Mouse (Mus musculus) small intestine, adult 2 months (tissue): ENCODE measurements around the gene Klhl26. TPM values are rescaled to one million over a fixed set of nuclear protein-coding genes. Genes with fewer than 3 reads are reported as not detected.

Source experiments
- H3K27ac ChIP-seq: fragments of 200-500 bp; 2 replicates; pipeline ENCODE4 v1.5.1; 2012; ENCODE audit warnings: low read depth, low read length, control low read depth, inconsistent platforms; ENCODE audit not compliant: insufficient read depth
- H3K27me3 ChIP-seq: fragments of 200-500 bp; 2 replicates; pipeline ENCODE4 v1.6.1; 2012; ENCODE audit warnings: mild to moderate bottlenecking, moderate library complexity, low read length, inconsistent platforms; ENCODE audit not compliant: control insufficient read depth, insufficient read depth
- H3K36me3 ChIP-seq: fragments of 200-500 bp; 2 replicates; pipeline ENCODE4 v1.6.1; 2012; ENCODE audit warnings: mild to moderate bottlenecking, low read length, control low read depth, inconsistent platforms; ENCODE audit not compliant: control insufficient read depth, insufficient read depth
- H3K4me1 ChIP-seq: fragments of 200-500 bp; 2 replicates; pipeline ENCODE4 v1.6.1; 2012; ENCODE audit warnings: low read length, inconsistent platforms, mixed read lengths; ENCODE audit not compliant: control insufficient read depth, insufficient read depth, insufficient read length
- H3K4me3 ChIP-seq: fragments of 200-500 bp; 2 replicates; pipeline ENCODE4 v1.5.1; 2012; ENCODE audit warnings: low read depth, mild to moderate bottlenecking, control low read depth, inconsistent platforms, low read length, moderate library complexity
- CTCF ChIP-seq: fragments of 200-500 bp; IDR thresholded peaks from 2 replicates; pipeline ENCODE4 v1.5.1; 2012; ENCODE audit warnings: low read depth, mild to moderate bottlenecking, control low read depth, inconsistent platforms, low read length, moderate library complexity, mixed read lengths; ENCODE audit not compliant: insufficient replicate concordance, insufficient read length; ENCODE audit errors: extremely low read depth
- POLR2A ChIP-seq: fragments of 200-500 bp; IDR thresholded peaks from 2 replicates; pipeline ENCODE4 v1.6.1; 2012; ENCODE audit warnings: low read depth, mild to moderate bottlenecking, control low read depth, inconsistent platforms, low read length, moderate library complexity
- WGBS: fragments of 180-500 bp; shearing (Covaris S2); methylation state at CpG from one replicate; pipeline ENCODE4 v1.1.7; 2018; 5-methylcytosine and 5-hydroxymethylcytosine counted together
- polyA plus RNA-seq: library from polyadenylated mRNA; depleted of rRNA; stranded (reverse); fragments of >200 nt; gene quantifications from 2 replicates; pipeline ENCODE4 v1.2.3, GENCODE M21; 2012; rRNA removed

Gene Klhl26
- 24.9 and 30.8 TPM in 2 replicates for polyA plus RNA-seq

DNA sequence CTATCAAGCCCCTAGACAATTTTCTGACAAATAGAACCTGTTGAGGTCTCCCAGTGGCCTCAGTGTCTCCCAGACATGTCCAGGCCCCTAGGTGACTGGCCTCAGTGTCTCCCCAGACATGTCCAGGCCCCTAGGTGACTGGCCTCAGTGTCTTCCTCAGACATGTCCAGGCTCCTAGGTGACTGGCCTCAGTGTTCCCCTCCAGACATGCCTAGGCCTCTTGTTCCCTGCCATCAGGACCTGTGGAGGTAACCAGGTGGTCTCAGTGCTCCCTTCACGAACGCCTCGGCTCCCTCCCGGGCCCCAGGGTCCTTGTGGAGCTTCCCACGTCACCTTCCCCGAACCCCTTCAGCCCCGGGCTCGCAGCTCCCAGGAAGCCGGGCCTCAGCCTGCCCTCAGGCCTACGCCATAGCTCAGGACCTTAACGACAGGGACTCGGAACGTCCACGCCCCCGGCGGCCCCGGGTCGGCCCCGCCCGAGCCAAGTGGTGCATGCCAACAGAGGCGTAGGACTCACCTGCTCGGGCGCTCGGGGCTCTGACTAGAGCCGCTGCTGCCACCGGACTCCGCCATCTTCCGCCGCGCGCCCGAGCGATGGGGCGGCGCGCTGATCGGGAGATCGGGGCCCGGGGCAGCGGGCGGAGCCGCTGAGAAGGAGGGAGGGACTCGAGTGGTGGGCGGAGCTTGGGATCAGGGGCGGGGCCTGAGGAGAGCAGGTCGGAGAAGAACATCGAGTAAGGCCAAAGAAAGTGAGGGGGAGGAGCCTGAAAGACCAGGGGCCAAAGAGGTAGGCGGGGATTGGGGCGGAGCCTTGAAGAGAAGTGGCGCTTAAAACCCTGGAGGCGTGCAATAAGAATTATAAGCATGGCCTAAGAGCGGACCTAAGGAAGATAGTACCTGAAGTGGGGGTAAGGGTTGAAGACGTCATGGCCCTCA lies at the start of gene Klhl26:
Gene Klhl26 (minus strand): TSS at position 636 of the 936 bp plus-strand sequence.
- H3K4me3 ChIP-seq: peak within 1 kb of the TSS; percentile 90
- H3K4me1 ChIP-seq: peaks cover 16% of the 10 kb centered on the region; the same call in 1 of the 2 replicates
- no peaks in the 10 kb centered on the region for H3K27me3 ChIP-seq
- WGBS: 1% methylated on average over 53 of the region's 53 CpGs
- peak within 1 kb of the TSS; percentile 40 for H3K27ac ChIP-seq
- H3K36me3 ChIP-seq: no peaks in the 10 kb centered on the region
- TF ChIP-seq CTCF: no peak
- peak; percentile 57 for TF ChIP-seq POLR2A

GRCm38 (mm10) chr8:70522592-70523403 lies 46.0 kb upstream of the Klhl26 start:
- Histone ChIP-seq H3K36me3 (peaks cover 10% of the 10 kb centered on the region; the same call in 1 of the 2 replicates), H3K4me1 (peaks cover 8% of the 10 kb centered on the region; the same call in 1 of the 2 replicates), H3K4me3 (peak overlapping the region; percentile 82), H3K27me3 (no peaks in the 10 kb centered on the region), H3K27ac (peak overlapping the region; percentile 92)
- peak; percentile 88 for TF ChIP-seq POLR2A
- 0 out of 2 replicates have a peak, but pooled peaks have one; percentile 39 for TF ChIP-seq CTCF
- under 1% methylated on average over 51 of the region's 51 CpGs for WGBS

DNA sequence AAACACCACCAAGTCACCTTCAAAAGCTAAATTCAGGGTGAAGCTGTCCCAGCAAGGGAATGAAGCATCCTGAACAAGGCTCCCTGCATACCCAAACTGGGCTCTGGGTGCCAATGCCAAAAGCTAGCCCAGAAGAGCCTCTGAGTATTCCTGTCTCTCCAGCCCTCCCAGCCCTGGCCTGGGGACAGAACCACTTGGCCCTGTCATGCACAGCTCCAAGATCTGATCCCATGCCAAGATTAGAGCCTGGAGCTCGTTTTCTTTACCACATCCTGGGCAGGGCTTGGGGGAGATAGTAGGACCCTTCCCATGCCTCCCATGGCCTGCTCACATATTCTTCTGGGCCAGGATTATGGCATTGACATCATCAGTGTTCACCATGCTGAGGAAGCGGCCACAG lies 42.8 kb upstream of the Klhl26 start:
- H3K27ac ChIP-seq: no peak overlapping the region
- H3K36me3 ChIP-seq: peaks cover 25% of the 10 kb centered on the region
- 60% methylated on average over 2 of the region's 2 CpGs for WGBS
- TF ChIP-seq CTCF: no peak
- peaks cover 4% of the 10 kb centered on the region; the same call in 1 of the 2 replicates for H3K4me1 ChIP-seq
- no peak overlapping the region for H3K4me3 ChIP-seq
- no peaks in the 10 kb centered on the region for H3K27me3 ChIP-seq

DNA sequence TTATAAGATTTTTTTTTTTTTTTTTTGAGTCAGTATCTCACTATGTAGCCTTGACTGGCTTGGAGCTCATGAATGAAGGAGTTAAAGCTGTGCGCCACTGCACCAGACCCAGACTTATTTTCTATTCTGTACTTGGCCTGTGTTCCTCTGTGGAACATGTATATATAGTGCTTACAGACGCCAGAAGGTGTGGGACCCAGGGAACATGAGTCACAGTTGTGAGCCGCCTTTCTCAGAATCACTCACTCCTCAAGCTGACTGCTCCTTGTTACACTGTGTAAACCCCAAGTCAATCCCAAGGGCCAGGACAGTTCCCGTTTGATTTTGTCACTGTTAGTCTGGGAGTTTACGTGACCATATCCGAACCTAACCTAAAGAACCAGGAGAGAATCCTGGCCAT lies 42.3 kb upstream of the Klhl26 start:
- H3K27ac ChIP-seq: no peak overlapping the region
- peaks cover 30% of the 10 kb centered on the region for H3K36me3 ChIP-seq
- TF ChIP-seq POLR2A: no peak
- TF ChIP-seq CTCF: no peak
- 88% methylated on average over 6 of the region's 6 CpGs for WGBS
- no peak overlapping the region for H3K4me3 ChIP-seq
- H3K4me1 ChIP-seq: peaks cover 4% of the 10 kb centered on the region; the same call in 1 of the 2 replicates
- H3K27me3 ChIP-seq: no peaks in the 10 kb centered on the region

- 84% methylated on average over 10 of the region's 10 CpGs for WGBS
- Histone ChIP-seq H3K27me3 (no peaks in the 10 kb centered on the region), H3K4me3 (no peak overlapping the region), H3K4me1 (0 out of 2 replicates have a peak, but pooled peaks cover under 1% of the 10 kb centered on the region), H3K27ac (no peak overlapping the region), H3K36me3 (peaks cover 39% of the 10 kb centered on the region)
- TF ChIP-seq CTCF (no peak), POLR2A (no peak)
These were observed 41.3 kb upstream of the Klhl26 start for GRCm38 (mm10) chr8:70517940-70518643.

DNA sequence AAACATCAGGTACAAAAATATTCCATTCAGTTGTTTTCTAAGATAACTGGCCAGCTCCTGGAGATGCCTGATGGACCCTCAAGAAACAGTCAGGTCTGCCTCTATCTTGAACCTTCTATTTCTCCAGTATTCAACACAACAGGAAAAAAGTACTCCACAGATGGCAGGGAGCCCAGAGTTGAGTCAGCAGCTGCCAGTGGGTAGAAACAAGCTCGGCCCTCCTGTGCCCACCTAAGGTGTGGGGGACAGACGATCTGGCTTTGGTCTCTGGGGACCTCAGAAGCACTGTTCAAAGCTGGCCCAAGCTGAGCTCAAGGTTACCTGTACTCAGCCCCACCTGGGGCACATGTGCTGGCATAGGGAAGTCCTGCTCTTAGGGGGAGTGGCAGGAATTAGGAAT lies 36.7 kb upstream of the Klhl26 start:
- Histone ChIP-seq H3K36me3 (peaks cover 43% of the 10 kb centered on the region), H3K27ac (no peak overlapping the region), H3K4me1 (peaks cover 20% of the 10 kb centered on the region), H3K27me3 (no peaks in the 10 kb centered on the region), H3K4me3 (no peak overlapping the region)
- TF ChIP-seq CTCF (no peak), POLR2A (no peak)
- WGBS: 20% methylated on average over 2 of the region's 2 CpGs
